Mouse (Mus musculus) liver, embryonic 15.5 days (tissue): ENCODE measurements at regions not wholly inside any gene's neighbourhood (a gene's known extent, or its start where the extent isn't known, plus 50 kb on each side); places are given as distances from the start of the nearest gene placed in this dataset.

Source experiments
- ATAC-seq: fragments of 200-750 bp; cut with Nextera tagmentation; 2 replicates; pipeline ENCODE4 v1.8.0; 2017; ENCODE audit warnings: moderate number of reproducible peaks, mild to moderate bottlenecking, moderate library complexity; ENCODE audit not compliant: insufficient read depth
- H3K27ac ChIP-seq: fragments of 300-500 bp; sonication (generic); replicated peaks from 2 replicates; pipeline ENCODE4 v1.5.1; 2015; ENCODE audit warnings: mild to moderate bottlenecking, inconsistent platforms
- H3K27me3 ChIP-seq: fragments of 300-500 bp; sonication (generic); 2 replicates; pipeline ENCODE4 v1.6.1; 2015; ENCODE audit warnings: mild to moderate bottlenecking, inconsistent platforms
- H3K36me3 ChIP-seq: fragments of 300-500 bp; sonication (generic); replicated peaks from 2 replicates; pipeline ENCODE4 v1.6.1; 2015; ENCODE audit warnings: moderate library complexity, mild to moderate bottlenecking, inconsistent platforms
- H3K4me1 ChIP-seq: fragments of 300-500 bp; sonication (generic); replicated peaks from 2 replicates; pipeline ENCODE4 v1.6.1; 2015; ENCODE audit warnings: inconsistent platforms
- H3K4me2 ChIP-seq: fragments of 300-500 bp; sonication (generic); 2 replicates; pipeline ENCODE4 v1.6.1; 2015; ENCODE audit warnings: moderate library complexity, mild to moderate bottlenecking, inconsistent platforms
- H3K4me3 ChIP-seq: fragments of 300-500 bp; sonication (generic); replicated peaks from 2 replicates; pipeline ENCODE4 v1.5.1; 2015; ENCODE audit warnings: mild to moderate bottlenecking, inconsistent platforms
- H3K9ac ChIP-seq: fragments of 300-500 bp; sonication (generic); 2 replicates; pipeline ENCODE4 v1.6.1; 2015; ENCODE audit warnings: moderate library complexity, mild to moderate bottlenecking, inconsistent platforms
- H3K9me3 ChIP-seq: fragments of 300-500 bp; sonication (generic); replicated peaks from 2 replicates; pipeline ENCODE4 v1.6.1; 2016; ENCODE audit warnings: inconsistent platforms
- WGBS: fragments of 180-500 bp; shearing (Covaris S2); methylation state at CpG from one replicate; pipeline ENCODE4 v1.1.7; 2015; ENCODE audit warnings: mixed read lengths; ENCODE audit not compliant: insufficient replicate concordance; 5-methylcytosine and 5-hydroxymethylcytosine counted together

GRCm38 (mm10) chr5:126335553-126336520, 804.3 kb downstream of the Tmem132b start:
- WGBS, result 61% methylated on average over 6 of the region's 6 CpGs
- Histone ChIP-seq H3K36me3 (no peaks in the 10 kb centered on the region), H3K9me3 (no peaks in the 10 kb centered on the region), H3K4me2 (no peak overlapping the region), H3K9ac (no peak overlapping the region), H3K4me1 (no peaks in the 10 kb centered on the region), H3K27ac (no peak overlapping the region), H3K27me3 (no peaks in the 10 kb centered on the region), H3K4me3 (no peak overlapping the region)
- ATAC-seq, result no peak

GRCm38 (mm10) chr5:126337884-126338283, 806.3 kb downstream of the Tmem132b start:
- Histone ChIP-seq H3K4me3 (no peak overlapping the region), H3K9ac (no peak overlapping the region), H3K9me3 (no peaks in the 10 kb centered on the region), H3K4me1 (no peaks in the 10 kb centered on the region), H3K4me2 (no peak overlapping the region), H3K27me3 (no peaks in the 10 kb centered on the region), H3K36me3 (no peaks in the 10 kb centered on the region), H3K27ac (no peak overlapping the region)
- 45% methylated on average over 1 of the region's 1 CpGs for WGBS
- ATAC-seq, result no peak

- ATAC-seq, result no peak
- H3K4me2 ChIP-seq, result no peak overlapping the region
- no peaks in the 10 kb centered on the region for H3K27me3 ChIP-seq
- H3K4me1 ChIP-seq, result no peaks in the 10 kb centered on the region
- no peaks in the 10 kb centered on the region for H3K36me3 ChIP-seq
- no peak overlapping the region for H3K27ac ChIP-seq
- 62% methylated on average over 9 of the region's 9 CpGs for WGBS
- no peak overlapping the region for H3K9ac ChIP-seq
- no peak overlapping the region for H3K4me3 ChIP-seq
- H3K9me3 ChIP-seq, result no peaks in the 10 kb centered on the region
Measured at GRCm38 (mm10) chr5:126343570-126343969, 812.0 kb downstream of the Tmem132b start.

- ATAC-seq, result no peak
- 63% methylated on average over 2 of the region's 2 CpGs for WGBS
- Histone ChIP-seq H3K36me3 (no peaks in the 10 kb centered on the region), H3K27me3 (no peaks in the 10 kb centered on the region), H3K4me2 (no peak overlapping the region), H3K9ac (no peak overlapping the region), H3K27ac (no peak overlapping the region), H3K4me3 (no peak overlapping the region), H3K4me1 (no peaks in the 10 kb centered on the region), H3K9me3 (no peaks in the 10 kb centered on the region)
Measured at GRCm38 (mm10) chr5:126350936-126351335, 819.4 kb downstream of the Tmem132b start.

GRCm38 (mm10) chr5:126369436-126369835, 837.9 kb downstream of the Tmem132b start:
- no peaks in the 10 kb centered on the region for H3K27me3 ChIP-seq
- 52% methylated on average over 2 of the region's 2 CpGs for WGBS
- no peak overlapping the region for H3K27ac ChIP-seq
- no peak overlapping the region for H3K9ac ChIP-seq
- no peak for ATAC-seq
- no peaks in the 10 kb centered on the region; the same call in 1 of the 2 replicates for H3K9me3 ChIP-seq
- H3K36me3 ChIP-seq, result no peaks in the 10 kb centered on the region
- H3K4me1 ChIP-seq, result no peaks in the 10 kb centered on the region
- no peak overlapping the region for H3K4me3 ChIP-seq
- no peak overlapping the region for H3K4me2 ChIP-seq

GRCm38 (mm10) chr5:126392306-126392705, 849.3 kb upstream of the Tmem132c start:
- Histone ChIP-seq H3K27ac (no peak overlapping the region), H3K4me1 (no peaks in the 10 kb centered on the region), H3K27me3 (no peaks in the 10 kb centered on the region), H3K36me3 (no peaks in the 10 kb centered on the region), H3K9me3 (peaks cover 6% of the 10 kb centered on the region), H3K4me3 (no peak overlapping the region), H3K4me2 (no peak overlapping the region), H3K9ac (no peak overlapping the region)
- 34% methylated on average over 1 of the region's 1 CpGs for WGBS
- ATAC-seq, result no peak

- no peak overlapping the region for H3K4me2 ChIP-seq
- no peaks in the 10 kb centered on the region for H3K4me1 ChIP-seq
- H3K27me3 ChIP-seq, result no peaks in the 10 kb centered on the region
- H3K27ac ChIP-seq, result no peak overlapping the region
- peaks cover 6% of the 10 kb centered on the region for H3K9me3 ChIP-seq
- H3K9ac ChIP-seq, result no peak overlapping the region
- H3K4me3 ChIP-seq, result no peak overlapping the region
- H3K36me3 ChIP-seq, result no peaks in the 10 kb centered on the region
- no peak for ATAC-seq
- WGBS, result 29% methylated on average over 8 of the region's 8 CpGs
Measured at GRCm38 (mm10) chr5:126395331-126395730, 846.3 kb upstream of the Tmem132c start.

GRCm38 (mm10) chr5:126431748-126432147, 809.9 kb upstream of the Tmem132c start:
- WGBS, result 72% methylated on average over 1 of the region's 1 CpGs
- Histone ChIP-seq H3K4me3 (no peak overlapping the region), H3K36me3 (no peaks in the 10 kb centered on the region), H3K9me3 (no peaks in the 10 kb centered on the region; the same call in 1 of the 2 replicates), H3K9ac (no peak overlapping the region), H3K4me1 (no peaks in the 10 kb centered on the region), H3K27ac (no peak overlapping the region), H3K4me2 (no peak overlapping the region), H3K27me3 (no peaks in the 10 kb centered on the region)
- ATAC-seq, result no peak

- Histone ChIP-seq H3K9ac (no peak overlapping the region), H3K36me3 (no peaks in the 10 kb centered on the region), H3K4me2 (no peak overlapping the region), H3K4me3 (no peak overlapping the region), H3K27ac (no peak overlapping the region), H3K4me1 (no peaks in the 10 kb centered on the region), H3K9me3 (peaks cover 2% of the 10 kb centered on the region; the same call in 1 of the 2 replicates), H3K27me3 (no peaks in the 10 kb centered on the region)
- no peak for ATAC-seq
- WGBS, result 78% methylated on average over 1 of the region's 1 CpGs
Measured at GRCm38 (mm10) chr5:126438696-126439095, 802.9 kb upstream of the Tmem132c start.

GRCm38 (mm10) chr5:126440516-126440915, 801.1 kb upstream of the Tmem132c start:
- no peaks in the 10 kb centered on the region for H3K27me3 ChIP-seq
- 0 out of 2 replicates have a peak, but pooled peaks cover 2% of the 10 kb centered on the region for H3K9me3 ChIP-seq
- H3K27ac ChIP-seq, result no peak overlapping the region
- no peak for ATAC-seq
- no peaks in the 10 kb centered on the region for H3K36me3 ChIP-seq
- no peaks in the 10 kb centered on the region for H3K4me1 ChIP-seq
- no peak overlapping the region for H3K4me3 ChIP-seq
- WGBS, result 68% methylated on average over 1 of the region's 1 CpGs
- no peak overlapping the region for H3K4me2 ChIP-seq
- no peak overlapping the region for H3K9ac ChIP-seq

- Histone ChIP-seq H3K36me3 (no peaks in the 10 kb centered on the region), H3K9ac (no peak overlapping the region), H3K27ac (no peak overlapping the region), H3K4me2 (no peak overlapping the region), H3K4me1 (no peaks in the 10 kb centered on the region), H3K4me3 (no peak overlapping the region), H3K27me3 (no peaks in the 10 kb centered on the region), H3K9me3 (0 out of 2 replicates have a peak, but pooled peaks cover 4% of the 10 kb centered on the region)
- 43% methylated on average over 3 of the region's 3 CpGs for WGBS
- no peak for ATAC-seq
Measured at GRCm38 (mm10) chr5:126475761-126476160, 765.8 kb upstream of the Tmem132c start.
